Mouse (Mus musculus) testis, postnatal 10 days (tissue): ENCODE data around the gene Itk.

Experiments
- DNase-seq: peaks from one replicate; pipeline ENCODE4 v3.0.0; 2021; ENCODE audit warnings: low spot score

Itk gene

GRCm38 (mm10) chr11:46393413-46393812 is 4.1 kb upstream of the Itk start:
- no peak for DNase-seq

GRCm38 (mm10) chr11:46392890-46393289 is 3.6 kb upstream of the Itk start:
- no peak for DNase-seq

GRCm38 (mm10) chr11:46390621-46391020 is 1.3 kb upstream of the Itk start:
- no peak for DNase-seq

GRCm38 (mm10) chr11:46388438-46388837 is 877 bp downstream of the Itk start:
- DNase-seq: no peak

- no peak for DNase-seq
Measured at GRCm38 (mm10) chr11:46387061-46387460, 2.3 kb downstream of the Itk start.

GRCm38 (mm10) chr11:46386556-46386955 is 2.8 kb downstream of the Itk start:
- DNase-seq: no peak

GRCm38 (mm10) chr11:46384925-46385324 is 4.4 kb downstream of the Itk start:
- no peak for DNase-seq

- no peak for DNase-seq
Measured at GRCm38 (mm10) chr11:46382466-46382865, 6.8 kb downstream of the Itk start.

GRCm38 (mm10) chr11:46380097-46380675 is 9.1 kb downstream of the Itk start:
- no peak for DNase-seq

- DNase-seq: no peak
Measured at GRCm38 (mm10) chr11:46377819-46378782, 11.2 kb downstream of the Itk start.

GRCm38 (mm10) chr11:46377316-46377715 is 12.0 kb downstream of the Itk start:
- no peak for DNase-seq

- DNase-seq: no peak
Measured at GRCm38 (mm10) chr11:46375015-46375414, 14.3 kb downstream of the Itk start.

GRCm38 (mm10) chr11:46373071-46374030 is 16.0 kb downstream of the Itk start:
- no peak for DNase-seq

- DNase-seq: no peak
Measured at GRCm38 (mm10) chr11:46372331-46372953, 16.9 kb downstream of the Itk start.

GRCm38 (mm10) chr11:46371250-46371649 is 18.1 kb downstream of the Itk start:
- no peak for DNase-seq

GRCm38 (mm10) chr11:46370457-46370856 is 18.9 kb downstream of the Itk start:
- no peak for DNase-seq

- DNase-seq: no peak
Measured at GRCm38 (mm10) chr11:46366357-46366756, 23.0 kb downstream of the Itk start.

GRCm38 (mm10) chr11:46365744-46366143 is 23.6 kb downstream of the Itk start:
- no peak for DNase-seq

- no peak for DNase-seq
Measured at GRCm38 (mm10) chr11:46363864-46364263, 25.5 kb downstream of the Itk start.

- no peak for DNase-seq
Measured at GRCm38 (mm10) chr11:46362061-46363022, 27.0 kb downstream of the Itk start.
